Mouse (Mus musculus): ENCODE data around the gene Wsb1. TPM values are rescaled to one million over a fixed set of nuclear protein-coding genes. Genes with fewer than 3 reads are reported as not detected.

The Wsb1 gene
- total RNA-seq, 2 experiments from 2014 or later, result 29.4 to 60.4 TPM

GRCm38 (mm10) chr11:79218936-79219626 lies 35.4 kb downstream of the Wsb1 start:
- no peak for ATAC-seq (replicated peaks; ENCODE audit: low FRiP score, poor library complexity, severe bottlenecking)

GRCm38 (mm10) chr11:79218061-79218460 lies 36.4 kb downstream of the Wsb1 start:
- no peak for ATAC-seq (replicated peaks; ENCODE audit: low FRiP score, poor library complexity, severe bottlenecking)

GRCm38 (mm10) chr11:79217133-79217532 lies 37.3 kb downstream of the Wsb1 start:
- ATAC-seq (replicated peaks; ENCODE audit: low FRiP score, poor library complexity, severe bottlenecking), result no peak

GRCm38 (mm10) chr11:79215539-79215938 lies 38.9 kb downstream of the Wsb1 start:
- no peak for ATAC-seq (replicated peaks; ENCODE audit: low FRiP score, poor library complexity, severe bottlenecking)

GRCm38 (mm10) chr11:79214015-79214418 lies 40.5 kb downstream of the Wsb1 start:
- ATAC-seq (replicated peaks; ENCODE audit: low FRiP score, poor library complexity, severe bottlenecking), result peak; percentile 78

- ATAC-seq (replicated peaks; ENCODE audit: low FRiP score, poor library complexity, severe bottlenecking), result no peak
Measured at GRCm38 (mm10) chr11:79209882-79210471, 44.5 kb downstream of the Wsb1 start.

GRCm38 (mm10) chr11:79209113-79209512 lies 45.4 kb downstream of the Wsb1 start:
- no peak for ATAC-seq (replicated peaks; ENCODE audit: low FRiP score, poor library complexity, severe bottlenecking)

- ATAC-seq (replicated peaks; ENCODE audit: low FRiP score, poor library complexity, severe bottlenecking), result no peak
Measured at GRCm38 (mm10) chr11:79208462-79208861, 46.0 kb downstream of the Wsb1 start.

- ATAC-seq (replicated peaks; ENCODE audit: low FRiP score, poor library complexity, severe bottlenecking), result no peak
Measured at GRCm38 (mm10) chr11:79207691-79208090, 46.8 kb downstream of the Wsb1 start.

GRCm38 (mm10) chr11:79204444-79204843 lies 50.0 kb downstream of the Wsb1 start:
- ATAC-seq (replicated peaks; ENCODE audit: low FRiP score, poor library complexity, severe bottlenecking), result no peak

- ATAC-seq (replicated peaks; ENCODE audit: low FRiP score, poor library complexity, severe bottlenecking), result no peak
Measured at GRCm38 (mm10) chr11:79200502-79200901, 54.0 kb downstream of the Wsb1 start.

- ATAC-seq (replicated peaks; ENCODE audit: low FRiP score, poor library complexity, severe bottlenecking), result no peak
Measured at GRCm38 (mm10) chr11:79198562-79198961, 55.9 kb downstream of the Wsb1 start.

GRCm38 (mm10) chr11:79197846-79198235 lies 56.6 kb downstream of the Wsb1 start:
- no peak for ATAC-seq (replicated peaks; ENCODE audit: low FRiP score, poor library complexity, severe bottlenecking)

GRCm38 (mm10) chr11:79196876-79197845 lies 57.3 kb downstream of the Wsb1 start:
- ATAC-seq (replicated peaks; ENCODE audit: low FRiP score, poor library complexity, severe bottlenecking), result no peak

GRCm38 (mm10) chr11:79196196-79196869 lies 58.1 kb downstream of the Wsb1 start:
- no peak for ATAC-seq (replicated peaks; ENCODE audit: low FRiP score, poor library complexity, severe bottlenecking)

- no peak for ATAC-seq (replicated peaks; ENCODE audit: low FRiP score, poor library complexity, severe bottlenecking)
Measured at GRCm38 (mm10) chr11:79192176-79192575, 62.3 kb downstream of the Wsb1 start.

GRCm38 (mm10) chr11:79191214-79191613 lies 63.3 kb downstream of the Wsb1 start:
- ATAC-seq (replicated peaks; ENCODE audit: low FRiP score, poor library complexity, severe bottlenecking), result no peak

GRCm38 (mm10) chr11:79190257-79190656 lies 64.2 kb downstream of the Wsb1 start:
- ATAC-seq (replicated peaks; ENCODE audit: low FRiP score, poor library complexity, severe bottlenecking), result no peak
